Mouse (Mus musculus): ENCODE measurements around the gene Cops9. TPM values are rescaled to one million over a fixed set of nuclear protein-coding genes. Genes with fewer than 3 reads are reported as not detected.

Cops9 gene
- polyA plus RNA-seq, 2 experiments: 99.3 to 237 TPM

- ATAC-seq (ENCODE audit: insufficient read depth): 0 out of 2 replicates have a peak, but pooled peaks have one; percentile 28
- Histone ChIP-seq H3K4me2 (ENCODE audit: low read depth) (peak overlapping the region; percentile 45), H3K36me3 (replicated peaks; ENCODE audit: control insufficient read depth, insufficient read depth, low read depth) (no peaks in the 10 kb centered on the region), H3K27ac (no peak overlapping the region), H3K27me3 (ENCODE audit: control insufficient read depth, insufficient read depth, low read length) (no peaks in the 10 kb centered on the region), H3K9me3 (ENCODE audit: control insufficient read depth, low read length) (no peaks in the 10 kb centered on the region), H3K4me3 (ENCODE audit: insufficient read depth in 1 of 2, low read depth in 2 of 2, low read length in 2 of 2) (peak overlapping the region in 1 of 2 experiments; percentile 1; a peak in 1 of 4 replicates), H3K9ac (replicated peaks) (no peak overlapping the region), H3K4me1 (replicated peaks; ENCODE audit: control insufficient read depth in 2 of 2, insufficient read depth in 2 of 2, low read length in 1 of 2) (peaks cover 0 to 6% of the 10 kb centered on the region in 2 experiments; a peak in 1 of 4 replicates)
- DNase-seq (ENCODE audit: low read depth in 3 of 3, low spot score in 3 of 3): peak; percentile 28 to 42 (median 30)
- TF ChIP-seq CTCF (IDR thresholded peaks at IDR 0.05; ENCODE audit: low read depth) (peak; percentile 91), EP300 (IDR thresholded peaks at IDR 0.05; ENCODE audit: low read depth) (no peak)
- WGBS (ENCODE audit: insufficient replicate concordance): 8% methylated on average over 8 of the region's 8 CpGs
Observed at GRCm38 (mm10) chr1:92647752-92648151, 6.0 kb upstream of the Cops9 start.

GRCm38 (mm10) chr1:92647026-92647425, 5.2 kb upstream of the Cops9 start:
- ATAC-seq (ENCODE audit: insufficient read depth) (no peak), DNase-seq (ENCODE audit: low read depth in 3 of 3, low spot score in 3 of 3) (no peak)
- Histone ChIP-seq H3K4me2 (ENCODE audit: low read depth) (no peak overlapping the region), H3K27me3 (ENCODE audit: control insufficient read depth, insufficient read depth, low read length) (no peaks in the 10 kb centered on the region), H3K9me3 (ENCODE audit: control insufficient read depth, low read length) (no peaks in the 10 kb centered on the region), H3K9ac (replicated peaks) (no peak overlapping the region), H3K4me1 (replicated peaks; ENCODE audit: control insufficient read depth in 2 of 2, insufficient read depth in 2 of 2, low read length in 1 of 2) (peaks cover 0 to 9% of the 10 kb centered on the region in 2 experiments; a peak in 2 of 4 replicates), H3K36me3 (replicated peaks; ENCODE audit: control insufficient read depth, insufficient read depth, low read depth) (no peaks in the 10 kb centered on the region), H3K4me3 (ENCODE audit: insufficient read depth in 1 of 2, low read depth in 2 of 2, low read length in 2 of 2) (no peak overlapping the region), H3K27ac (no peak overlapping the region)
- WGBS (ENCODE audit: insufficient replicate concordance): 43% methylated on average over 4 of the region's 4 CpGs
- TF ChIP-seq EP300 (IDR thresholded peaks at IDR 0.05; ENCODE audit: low read depth) (no peak), CTCF (IDR thresholded peaks at IDR 0.05; ENCODE audit: low read depth) (no peak)

- 61% methylated on average over 7 of the region's 7 CpGs for WGBS (ENCODE audit: insufficient replicate concordance)
- TF ChIP-seq CTCF (IDR thresholded peaks at IDR 0.05; ENCODE audit: low read depth): no peak
- no peak for TF ChIP-seq EP300 (IDR thresholded peaks at IDR 0.05; ENCODE audit: low read depth)
- peaks cover 0 to 11% of the 10 kb centered on the region in 2 experiments; a peak in 2 of 4 replicates for H3K4me1 ChIP-seq (replicated peaks; ENCODE audit: control insufficient read depth in 2 of 2, insufficient read depth in 2 of 2, low read length in 1 of 2)
- no peak overlapping the region for H3K27ac ChIP-seq
- H3K4me2 ChIP-seq (ENCODE audit: low read depth): no peak overlapping the region
- no peaks in the 10 kb centered on the region for H3K27me3 ChIP-seq (ENCODE audit: control insufficient read depth, insufficient read depth, low read length)
- H3K4me3 ChIP-seq (ENCODE audit: insufficient read depth in 1 of 2, low read depth in 2 of 2, low read length in 2 of 2): no peak overlapping the region
- no peak overlapping the region for H3K9ac ChIP-seq (replicated peaks)
- no peaks in the 10 kb centered on the region for H3K9me3 ChIP-seq (ENCODE audit: control insufficient read depth, low read length)
- no peaks in the 10 kb centered on the region for H3K36me3 ChIP-seq (replicated peaks; ENCODE audit: control insufficient read depth, insufficient read depth, low read depth)
- DNase-seq (ENCODE audit: low read depth in 3 of 3, low spot score in 3 of 3): no peak
- no peak for ATAC-seq (ENCODE audit: insufficient read depth)
Observed at GRCm38 (mm10) chr1:92646601-92647000, 4.8 kb upstream of the Cops9 start.

- Histone ChIP-seq H3K4me3 (ENCODE audit: insufficient read depth in 1 of 2, low read depth in 2 of 2, low read length in 2 of 2) (no peak overlapping the region), H3K27ac (no peak overlapping the region), H3K9me3 (ENCODE audit: control insufficient read depth, low read length) (no peaks in the 10 kb centered on the region), H3K36me3 (replicated peaks; ENCODE audit: control insufficient read depth, insufficient read depth, low read depth) (no peaks in the 10 kb centered on the region), H3K4me2 (ENCODE audit: low read depth) (no peak overlapping the region), H3K4me1 (replicated peaks; ENCODE audit: control insufficient read depth in 2 of 2, insufficient read depth in 2 of 2, low read length in 1 of 2) (peaks cover 0 to 11% of the 10 kb centered on the region in 2 experiments; a peak in 2 of 4 replicates), H3K9ac (replicated peaks) (no peak overlapping the region), H3K27me3 (ENCODE audit: control insufficient read depth, insufficient read depth, low read length) (no peaks in the 10 kb centered on the region)
- 32% methylated on average over 2 of the region's 2 CpGs for WGBS (ENCODE audit: insufficient replicate concordance)
- ATAC-seq (ENCODE audit: insufficient read depth): no peak
- no peak for DNase-seq (ENCODE audit: low read depth in 3 of 3, low spot score in 3 of 3)
- TF ChIP-seq CTCF (IDR thresholded peaks at IDR 0.05; ENCODE audit: low read depth): no peak
- TF ChIP-seq EP300 (IDR thresholded peaks at IDR 0.05; ENCODE audit: low read depth): no peak
Observed at GRCm38 (mm10) chr1:92646111-92646510, 4.3 kb upstream of the Cops9 start.

- H3K9ac ChIP-seq (replicated peaks): no peak overlapping the region
- H3K4me2 ChIP-seq (ENCODE audit: low read depth): no peak overlapping the region
- no peaks in the 10 kb centered on the region for H3K27me3 ChIP-seq (ENCODE audit: control insufficient read depth, insufficient read depth, low read length)
- no peak for ATAC-seq (ENCODE audit: insufficient read depth)
- no peak overlapping the region for H3K27ac ChIP-seq
- no peak overlapping the region for H3K4me3 ChIP-seq (ENCODE audit: insufficient read depth in 1 of 2, low read depth in 2 of 2, low read length in 2 of 2)
- H3K36me3 ChIP-seq (replicated peaks; ENCODE audit: control insufficient read depth, insufficient read depth, low read depth): no peaks in the 10 kb centered on the region
- peaks cover 0 to 18% of the 10 kb centered on the region in 2 experiments; a peak in 2 of 4 replicates for H3K4me1 ChIP-seq (replicated peaks; ENCODE audit: control insufficient read depth in 2 of 2, insufficient read depth in 2 of 2, low read length in 1 of 2)
- DNase-seq (ENCODE audit: low read depth in 3 of 3, low spot score in 3 of 3): no peak
- TF ChIP-seq CTCF (IDR thresholded peaks at IDR 0.05; ENCODE audit: low read depth) (no peak), EP300 (IDR thresholded peaks at IDR 0.05; ENCODE audit: low read depth) (no peak)
- WGBS (ENCODE audit: insufficient replicate concordance): 62% methylated on average over 5 of the region's 5 CpGs
- H3K9me3 ChIP-seq (ENCODE audit: control insufficient read depth, low read length): no peaks in the 10 kb centered on the region
Observed at GRCm38 (mm10) chr1:92644916-92645315, 3.1 kb upstream of the Cops9 start.
